Mouse (Mus musculus): ENCODE results near the gene Armc7. TPM values are rescaled to one million over a fixed set of nuclear protein-coding genes. Genes with fewer than 3 reads are reported as not detected.
"Not testable (repeated sequence)": the region's sequence is repeated elsewhere in the genome, so short reads cannot be mapped to it uniquely, and the experiment has no call there.

Gene Armc7
- polyA plus RNA-seq, 1 experiment: 5.4 TPM

DNA sequence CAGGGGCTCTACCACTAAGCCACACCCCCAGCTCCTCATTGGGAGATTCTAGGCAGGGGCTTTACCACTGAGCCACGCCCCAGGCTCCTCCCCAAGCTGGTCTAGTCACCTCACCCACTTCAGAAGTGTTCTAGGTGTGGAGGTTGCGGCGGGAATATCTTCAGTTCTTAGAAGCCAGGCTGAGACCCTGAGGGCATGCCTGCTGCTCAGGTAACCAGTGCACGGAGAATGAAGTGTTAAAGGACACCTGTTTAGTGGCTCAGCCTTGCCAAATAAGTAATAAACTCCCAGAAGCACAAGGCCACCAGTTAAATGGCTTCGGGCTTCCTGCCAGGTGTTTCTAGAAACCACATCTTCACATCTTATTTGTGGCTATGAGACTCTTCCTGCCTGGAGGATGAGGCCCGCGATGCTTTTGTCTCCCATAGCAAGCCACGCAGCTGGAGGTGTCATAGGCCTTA lies 23.7 kb upstream of the Armc7 start:
- no peaks in the 10 kb centered on the region for H3K36me3 ChIP-seq (ENCODE audit: control insufficient read depth, insufficient read depth)
- H3K4me3 ChIP-seq (ENCODE audit: insufficient read depth, poor library complexity, severe bottlenecking): no peak overlapping the region
- peaks cover 38% of the 10 kb centered on the region for H3K27me3 ChIP-seq (ENCODE audit: control insufficient read depth, insufficient read depth, insufficient read length)
- no peaks in the 10 kb centered on the region for H3K79me3 ChIP-seq (ENCODE audit: low read depth)
- H3ac ChIP-seq (ENCODE audit: control insufficient read depth, insufficient read length, low read depth): no peak overlapping the region
- TF ChIP-seq CEBPB (IDR thresholded peaks at IDR 0.05; ENCODE audit: low read depth) (no peak), MYOG (IDR thresholded peaks at IDR 0.05; ENCODE audit: control insufficient read depth, extremely low read depth, insufficient read length) (no peak), MYOD1 (IDR thresholded peaks at IDR 0.05; ENCODE audit: control insufficient read depth, insufficient read length, low read depth) (no peak), FOSL1 (IDR thresholded peaks at IDR 0.05; ENCODE audit: insufficient read depth, low read length, poor library complexity, severe bottlenecking) (no peak), USF1 (IDR thresholded peaks at IDR 0.05; ENCODE audit: low read depth) (no peak), MAX (IDR thresholded peaks at IDR 0.05) (no peak), CTCF (IDR thresholded peaks at IDR 0.05; ENCODE audit: control insufficient read depth, insufficient read depth, insufficient read length) (no peak)
- no peaks in the 10 kb centered on the region for H3K79me2 ChIP-seq (ENCODE audit: control insufficient read depth, insufficient read depth)

- H3ac ChIP-seq (ENCODE audit: control insufficient read depth, insufficient read length, low read depth): no peak overlapping the region
- no peak overlapping the region for H3K4me3 ChIP-seq (ENCODE audit: insufficient read depth, poor library complexity, severe bottlenecking)
- no peaks in the 10 kb centered on the region for H3K79me3 ChIP-seq (ENCODE audit: low read depth)
- TF ChIP-seq FOSL1 (IDR thresholded peaks at IDR 0.05; ENCODE audit: insufficient read depth, low read length, poor library complexity, severe bottlenecking) (no peak), CTCF (IDR thresholded peaks at IDR 0.05; ENCODE audit: control insufficient read depth, insufficient read depth, insufficient read length) (no peak), MYOG (IDR thresholded peaks at IDR 0.05; ENCODE audit: control insufficient read depth, extremely low read depth, insufficient read length) (no peak), USF1 (IDR thresholded peaks at IDR 0.05; ENCODE audit: low read depth) (no peak)
- peaks cover 38% of the 10 kb centered on the region for H3K27me3 ChIP-seq (ENCODE audit: control insufficient read depth, insufficient read depth, insufficient read length)
- no peaks in the 10 kb centered on the region for H3K36me3 ChIP-seq (ENCODE audit: control insufficient read depth, insufficient read depth)
- H3K79me2 ChIP-seq (ENCODE audit: control insufficient read depth, insufficient read depth): no peaks in the 10 kb centered on the region
These were observed 23.1 kb upstream of the Armc7 start for GRCm38 (mm10) chr11:115452281-115452860.

DNA sequence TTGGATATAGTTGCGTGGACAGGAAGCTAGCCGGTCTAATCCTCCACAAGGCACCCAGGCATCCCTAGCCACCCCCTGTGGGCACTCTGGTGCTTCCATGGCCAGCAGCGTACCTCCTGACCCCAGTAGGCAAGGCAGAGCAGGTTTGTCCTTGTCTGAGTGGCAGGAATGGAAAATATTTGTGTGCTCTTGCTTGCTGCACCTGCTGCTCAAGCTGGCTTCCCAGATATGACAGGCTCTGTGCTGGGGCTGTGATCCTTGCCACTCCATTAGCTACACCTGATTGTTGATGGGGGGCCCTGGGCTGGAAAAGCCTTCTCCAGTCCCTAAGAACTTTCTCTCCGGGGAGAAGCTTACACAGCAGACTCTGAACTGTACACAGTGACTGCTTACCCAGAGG lies 22.2 kb upstream of the Armc7 start:
- H3ac ChIP-seq (ENCODE audit: control insufficient read depth, insufficient read length, low read depth): no peak overlapping the region
- TF ChIP-seq USF1 (IDR thresholded peaks at IDR 0.05; ENCODE audit: low read depth) (no peak), CTCF (IDR thresholded peaks at IDR 0.05; ENCODE audit: control insufficient read depth, insufficient read depth, insufficient read length) (no peak)
- H3K27me3 ChIP-seq (ENCODE audit: control insufficient read depth, insufficient read depth, insufficient read length): peaks cover 31% of the 10 kb centered on the region
- no peaks in the 10 kb centered on the region for H3K79me3 ChIP-seq (ENCODE audit: low read depth)
- H3K36me3 ChIP-seq (ENCODE audit: control insufficient read depth, insufficient read depth): no peaks in the 10 kb centered on the region
- H3K4me3 ChIP-seq (ENCODE audit: insufficient read depth, poor library complexity, severe bottlenecking): no peak overlapping the region
- no peaks in the 10 kb centered on the region for H3K79me2 ChIP-seq (ENCODE audit: control insufficient read depth, insufficient read depth)

DNA sequence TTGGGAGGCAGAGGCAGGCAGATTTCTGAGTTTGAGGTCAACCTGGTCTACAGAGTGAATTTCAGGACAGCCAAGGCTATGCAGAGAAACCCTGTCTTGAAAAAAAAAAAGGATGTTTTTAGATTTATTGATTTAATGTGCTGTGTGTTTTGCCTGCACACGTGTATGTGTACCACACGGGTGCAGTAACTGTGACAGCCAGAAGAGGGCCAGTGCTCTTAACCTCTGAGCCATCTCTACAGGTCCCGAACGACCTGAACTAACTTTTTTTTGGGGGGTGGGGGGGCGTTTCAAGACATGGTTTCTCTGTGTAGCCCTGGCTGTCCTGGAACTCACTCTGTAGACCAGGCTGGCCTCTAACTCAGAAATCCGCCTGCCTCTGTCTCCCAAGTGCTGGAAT lies 20.6 kb upstream of the Armc7 start:
- not testable (repeated sequence) for H3K79me2 ChIP-seq (ENCODE audit: control insufficient read depth, insufficient read depth); H3K36me3 ChIP-seq (ENCODE audit: control insufficient read depth, insufficient read depth); H3ac ChIP-seq (ENCODE audit: control insufficient read depth, insufficient read length, low read depth); H3K79me3 ChIP-seq (ENCODE audit: low read depth); H3K4me3 ChIP-seq (ENCODE audit: insufficient read depth, poor library complexity, severe bottlenecking)
- peaks cover 23% of the 10 kb centered on the region for H3K27me3 ChIP-seq (ENCODE audit: control insufficient read depth, insufficient read depth, insufficient read length)

GRCm38 (mm10) chr11:115455619-115456018 lies 19.8 kb upstream of the Armc7 start:
- no peak overlapping the region for H3K4me3 ChIP-seq (ENCODE audit: insufficient read depth, poor library complexity, severe bottlenecking)
- no peaks in the 10 kb centered on the region for H3K79me2 ChIP-seq (ENCODE audit: control insufficient read depth, insufficient read depth)
- H3K79me3 ChIP-seq (ENCODE audit: low read depth): no peaks in the 10 kb centered on the region
- H3ac ChIP-seq (ENCODE audit: control insufficient read depth, insufficient read length, low read depth): no peak overlapping the region
- peaks cover 18% of the 10 kb centered on the region for H3K27me3 ChIP-seq (ENCODE audit: control insufficient read depth, insufficient read depth, insufficient read length)
- H3K36me3 ChIP-seq (ENCODE audit: control insufficient read depth, insufficient read depth): no peaks in the 10 kb centered on the region
- TF ChIP-seq USF1 (IDR thresholded peaks at IDR 0.05; ENCODE audit: low read depth) (no peak), MYOG (IDR thresholded peaks at IDR 0.05; ENCODE audit: control insufficient read depth, extremely low read depth, insufficient read length) (no peak), MAX (IDR thresholded peaks at IDR 0.05) (no peak), MYOD1 (IDR thresholded peaks at IDR 0.05; ENCODE audit: control insufficient read depth, insufficient read length, low read depth) (no peak), CTCF (IDR thresholded peaks at IDR 0.05; ENCODE audit: control insufficient read depth, insufficient read depth, insufficient read length) (no peak), CEBPB (IDR thresholded peaks at IDR 0.05; ENCODE audit: low read depth) (no peak)

- TF ChIP-seq MYOG (IDR thresholded peaks at IDR 0.05; ENCODE audit: control insufficient read depth, extremely low read depth, insufficient read length): no peak
- no peak for TF ChIP-seq USF1 (IDR thresholded peaks at IDR 0.05; ENCODE audit: low read depth)
- TF ChIP-seq FOSL1 (IDR thresholded peaks at IDR 0.05; ENCODE audit: insufficient read depth, low read length, poor library complexity, severe bottlenecking): no peak
- TF ChIP-seq MAX (IDR thresholded peaks at IDR 0.05): no peak
- TF ChIP-seq CTCF (IDR thresholded peaks at IDR 0.05; ENCODE audit: control insufficient read depth, insufficient read depth, insufficient read length): no peak
- no peak for TF ChIP-seq CEBPB (IDR thresholded peaks at IDR 0.05; ENCODE audit: low read depth)
- no peak for TF ChIP-seq MYOD1 (IDR thresholded peaks at IDR 0.05; ENCODE audit: control insufficient read depth, insufficient read length, low read depth)
- Histone ChIP-seq H3K4me3 (ENCODE audit: insufficient read depth, poor library complexity, severe bottlenecking) (no peak overlapping the region), H3K79me3 (ENCODE audit: low read depth) (no peaks in the 10 kb centered on the region), H3ac (ENCODE audit: control insufficient read depth, insufficient read length, low read depth) (no peak overlapping the region), H3K36me3 (ENCODE audit: control insufficient read depth, insufficient read depth) (no peaks in the 10 kb centered on the region), H3K79me2 (ENCODE audit: control insufficient read depth, insufficient read depth) (no peaks in the 10 kb centered on the region), H3K27me3 (ENCODE audit: control insufficient read depth, insufficient read depth, insufficient read length) (peaks cover 14% of the 10 kb centered on the region)
These were observed 19.3 kb upstream of the Armc7 start for GRCm38 (mm10) chr11:115456182-115456581.
